Mouse (Mus musculus) heart, postnatal 0 days (tissue): Measurements from ENCODE around the gene Fgd3.

Experiments used
- CTCF ChIP-seq: IDR thresholded peaks from 2 replicates; pipeline ENCODE4 v1.5.1; 2016; ENCODE audit warnings: antibody characterized with exemption, control low read depth, low read depth
- EP300 ChIP-seq: IDR thresholded peaks from 2 replicates; pipeline ENCODE4 v1.6.1; 2016; ENCODE audit warnings: antibody characterized with exemption, low read depth

DNA sequence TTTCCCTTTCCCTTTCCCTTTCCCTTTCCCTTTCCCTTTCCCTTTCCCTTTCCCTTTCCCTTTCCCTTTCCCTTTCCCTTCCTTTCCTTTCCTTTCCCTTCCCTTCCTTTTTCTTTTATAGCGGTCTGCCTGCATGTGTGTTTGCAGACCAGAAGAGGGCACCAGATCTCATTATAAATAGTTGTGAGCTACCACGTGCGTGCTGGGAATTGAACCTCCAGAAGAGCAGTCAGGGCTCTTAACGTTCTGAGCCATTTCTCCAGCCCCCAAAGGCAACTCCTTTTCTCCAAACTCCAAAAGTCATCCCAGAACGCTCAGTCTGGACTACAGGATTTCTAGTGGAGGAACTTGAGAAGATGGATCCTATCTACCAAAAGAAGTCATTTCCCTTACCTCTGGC, 99.2 kb downstream of the Fgd3 start:
- TF ChIP-seq CTCF (no peak), EP300 (no peak)
